Mouse (Mus musculus): ENCODE results near the gene Pkig. TPM values are rescaled to one million over a fixed set of nuclear protein-coding genes. Genes with fewer than 3 reads are reported as not detected.
"Not testable (repeated sequence)": the region's sequence is repeated elsewhere in the genome, so short reads cannot be mapped to it uniquely, and the experiment has no call there.

Gene Pkig
- total RNA-seq (2021) = 100 to 1,000 TPM in 1 of 2 experiments, 10 to 100 TPM in 1; 93.9 to 125 TPM
- long read RNA-seq, experiment 1, transcript Pkig-204 (4 exons, 762 nt) = minor isoform, 30 of 178 reads
- long read RNA-seq, experiment 1, transcript Pkig-203 (4 exons, 1,059 nt) = minor isoform, 8 of 178 reads
- long read RNA-seq, experiment 1, transcript Pkig-201 (4 exons, 1,036 nt) = major isoform, 83 of 178 reads
- long read RNA-seq, experiment 1, transcript Pkig-206 (4 exons, 369 nt) = minor isoform, 23 of 178 reads
- long read RNA-seq, experiment 1, partial matches to known transcripts = 12 of 178 reads
- long read RNA-seq, experiment 1, other reads (novel, unspliced or antisense) = 16 of 178 reads
- long read RNA-seq, experiment 2, transcript Pkig-203 (4 exons, 1,059 nt) = minor isoform, 12 of 192 reads
- long read RNA-seq, experiment 2, transcript Pkig-201 (4 exons, 1,036 nt) = major isoform, 87 of 192 reads
- long read RNA-seq, experiment 2, transcript Pkig-206 (4 exons, 369 nt) = minor isoform, 15 of 192 reads
- long read RNA-seq, experiment 2, transcript Pkig-204 (4 exons, 762 nt) = minor isoform, 40 of 192 reads
- long read RNA-seq, experiment 2, partial matches to known transcripts = 14 of 192 reads
- long read RNA-seq, experiment 2, other reads (novel, unspliced or antisense) = 13 of 192 reads

- peak within 1 kb of the TSS; percentile 88 for H3K4me3 ChIP-seq
- peak; percentile 93 for DNase-seq
- peak within 1 kb of the TSS; percentile 95 for H3K27ac ChIP-seq
- TF ChIP-seq CTCF (IDR thresholded peaks at IDR 0.05) = peak; percentile 57
- intact Hi-C loops (cut with DNase I) = loop anchor here (1.0 to 10.0 kb wide), 3 partner anchors 13 to 127 kb away; partner anchors contain the start of gene Serinc3
These were observed at the start of gene Pkig for GRCm38 (mm10) chr2:163657975-163658886. Pkig (plus strand) TSS chr2:163658386.

GRCm38 (mm10) chr2:163609281-163609975 is 48.8 kb upstream of the Pkig start:
- no peak overlapping the region for H3K4me3 ChIP-seq
- no peak for TF ChIP-seq CTCF (IDR thresholded peaks at IDR 0.05)
- no peak overlapping the region for H3K27ac ChIP-seq
- intact Hi-C loops (cut with DNase I) = no loop called here
- DNase-seq = no peak

GRCm38 (mm10) chr2:163611176-163611575 is 47.0 kb upstream of the Pkig start:
- intact Hi-C loops (cut with DNase I) = no loop called here
- no peak for TF ChIP-seq CTCF (IDR thresholded peaks at IDR 0.05)
- H3K27ac ChIP-seq = peak overlapping the region; percentile 13; the same call in 1 of the 2 replicates
- H3K4me3 ChIP-seq = no peak overlapping the region
- DNase-seq = no peak

DNA sequence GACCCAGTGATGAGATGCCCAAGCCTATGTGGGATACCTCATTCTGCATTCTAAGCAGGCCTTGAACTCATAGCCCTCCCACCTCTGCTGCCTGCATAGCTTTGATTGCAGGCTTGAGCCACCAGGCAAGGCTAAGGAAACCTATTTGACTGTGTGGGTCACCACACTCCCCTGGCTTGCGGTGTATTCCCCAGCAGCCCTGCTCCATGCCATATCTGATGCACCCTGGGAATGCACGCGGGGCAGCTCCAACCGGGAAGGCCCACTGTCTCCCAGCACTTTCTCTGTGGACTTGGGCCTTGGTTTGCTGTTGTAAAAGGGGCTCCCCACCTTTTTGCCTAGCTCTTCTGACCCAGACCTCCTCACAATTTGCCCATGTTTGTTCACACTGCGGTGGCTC is 45.0 kb upstream of the Pkig start:
- Histone ChIP-seq H3K27ac (no peak overlapping the region), H3K4me3 (no peak overlapping the region)
- intact Hi-C loops (cut with DNase I) = no loop called here
- DNase-seq = no peak
- TF ChIP-seq CTCF (IDR thresholded peaks at IDR 0.05) = no peak

- no peak for TF ChIP-seq CTCF (IDR thresholded peaks at IDR 0.05)
- Histone ChIP-seq H3K4me3 (no peak overlapping the region), H3K27ac (no peak overlapping the region)
- DNase-seq = no peak
- intact Hi-C loops (cut with DNase I) = no loop called here
These were observed 44.2 kb upstream of the Pkig start for GRCm38 (mm10) chr2:163613990-163614389.

GRCm38 (mm10) chr2:163615401-163615800 is 42.8 kb upstream of the Pkig start:
- Histone ChIP-seq H3K4me3 (no peak overlapping the region), H3K27ac (no peak overlapping the region)
- TF ChIP-seq CTCF (IDR thresholded peaks at IDR 0.05) = no peak
- no peak for DNase-seq
- intact Hi-C loops (cut with DNase I) = no loop called here

- intact Hi-C loops (cut with DNase I) = no loop called here
- DNase-seq = no peak
- no peak for TF ChIP-seq CTCF (IDR thresholded peaks at IDR 0.05)
- Histone ChIP-seq H3K27ac (no peak overlapping the region), H3K4me3 (no peak overlapping the region)
These were observed 42.1 kb upstream of the Pkig start for GRCm38 (mm10) chr2:163615906-163616651.

DNA sequence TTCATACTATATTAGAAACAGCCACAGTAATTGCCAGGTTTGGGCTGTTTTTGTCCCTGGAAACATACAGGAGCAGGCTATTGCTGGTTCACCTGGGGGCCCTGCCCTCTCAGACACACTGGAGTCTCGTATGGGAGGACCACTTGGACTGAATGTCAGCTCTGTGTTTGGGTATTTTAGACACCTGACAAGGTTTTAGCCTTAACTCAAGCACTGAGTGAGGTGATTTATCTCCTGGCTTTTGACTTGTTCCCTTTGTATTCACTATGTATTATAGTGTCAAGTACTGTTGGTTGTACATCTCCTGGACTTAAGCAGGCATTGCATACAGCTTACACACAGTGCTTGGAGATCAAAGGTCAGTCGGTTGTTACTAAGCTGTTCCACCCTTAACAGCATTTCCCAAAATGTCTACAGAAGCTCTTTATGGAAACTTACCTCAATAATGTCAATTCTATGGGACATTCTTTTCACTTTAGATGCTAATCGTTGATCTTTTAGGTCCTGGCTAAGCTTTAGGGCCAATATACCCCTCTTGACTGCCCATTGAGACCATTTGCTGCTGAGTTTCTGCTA is 41.4 kb upstream of the Pkig start:
- Histone ChIP-seq H3K27ac (no peak overlapping the region), H3K4me3 (no peak overlapping the region)
- no peak for TF ChIP-seq CTCF (IDR thresholded peaks at IDR 0.05)
- intact Hi-C loops (cut with DNase I) = no loop called here
- DNase-seq = no peak

DNA sequence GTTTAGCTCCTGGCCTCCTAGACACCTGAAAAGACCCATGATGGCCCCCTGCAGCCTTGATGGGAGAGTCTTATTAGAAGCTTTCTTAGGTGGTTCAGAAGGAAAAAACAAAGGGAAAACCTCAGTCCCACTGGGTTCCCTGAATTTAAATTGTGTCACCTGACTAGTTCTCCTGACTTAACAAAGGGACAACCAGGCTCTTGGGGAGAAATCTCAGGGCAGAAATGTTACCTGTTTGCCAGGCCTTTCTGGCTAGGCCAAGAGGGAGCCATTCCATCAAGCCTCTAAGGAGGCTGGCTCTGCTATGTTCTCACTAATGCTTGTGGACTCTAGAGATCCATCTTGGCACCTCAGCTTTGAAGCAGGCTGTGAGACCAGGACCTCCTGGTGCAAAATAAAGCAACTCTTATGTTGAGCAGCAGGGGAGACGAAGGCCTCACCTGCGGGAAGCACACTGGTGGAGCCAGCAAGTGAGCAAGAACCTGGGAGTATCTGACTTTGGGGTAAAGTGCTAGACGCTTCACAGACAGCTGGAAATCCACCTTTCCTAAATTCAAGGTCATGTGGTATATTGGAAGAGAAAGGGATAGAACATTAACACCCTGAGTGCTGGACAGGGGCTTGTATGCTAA is 40.8 kb upstream of the Pkig start:
- intact Hi-C loops (cut with DNase I) = no loop called here
- no peak for DNase-seq
- Histone ChIP-seq H3K4me3 (no peak overlapping the region), H3K27ac (no peak overlapping the region)
- no peak for TF ChIP-seq CTCF (IDR thresholded peaks at IDR 0.05)

- no peak for DNase-seq
- intact Hi-C loops (cut with DNase I) = no loop called here
- TF ChIP-seq CTCF (IDR thresholded peaks at IDR 0.05) = no peak
- Histone ChIP-seq H3K27ac (no peak overlapping the region), H3K4me3 (no peak overlapping the region)
These were observed 40.3 kb upstream of the Pkig start for GRCm38 (mm10) chr2:163617874-163618273.

DNA sequence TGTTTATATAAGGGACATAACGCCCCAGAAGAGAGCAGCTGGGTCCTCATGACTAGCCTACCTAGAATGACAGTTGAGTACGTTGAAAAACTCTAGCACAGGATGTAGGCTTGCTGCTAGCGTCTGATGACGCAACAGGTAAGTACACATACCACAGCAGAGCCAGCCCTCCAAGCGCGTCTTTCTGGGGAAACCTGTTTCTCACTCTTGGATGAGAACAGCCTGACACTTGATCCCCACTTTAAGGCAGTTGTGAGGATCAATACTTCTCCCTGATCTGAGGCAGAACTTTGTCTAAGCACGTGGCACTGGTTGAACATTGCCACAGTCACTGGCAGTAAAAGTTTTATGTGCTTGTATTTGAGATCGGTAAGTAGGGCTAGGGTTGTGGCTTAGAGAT is 37.7 kb upstream of the Pkig start:
- intact Hi-C loops (cut with DNase I) = no loop called here
- no peak for DNase-seq
- Histone ChIP-seq H3K4me3 (no peak overlapping the region), H3K27ac (no peak overlapping the region)
- no peak for TF ChIP-seq CTCF (IDR thresholded peaks at IDR 0.05)

- H3K4me3 ChIP-seq; H3K27ac ChIP-seq; DNase-seq; intact Hi-C loops (cut with DNase I): not testable (repeated sequence)
These were observed 36.8 kb upstream of the Pkig start for GRCm38 (mm10) chr2:163621401-163621800.

Measured in gastrocnemius, adult 2 months (tissue).